Mouse (Mus musculus): ENCODE results near the gene Klhl8. TPM values are rescaled to one million over a fixed set of nuclear protein-coding genes. Genes with fewer than 3 reads are reported as not detected.

The Klhl8 gene
- total and polyA plus RNA-seq, 2 experiments from 2014 or later: 47.3 to 51.2 TPM

DNA sequence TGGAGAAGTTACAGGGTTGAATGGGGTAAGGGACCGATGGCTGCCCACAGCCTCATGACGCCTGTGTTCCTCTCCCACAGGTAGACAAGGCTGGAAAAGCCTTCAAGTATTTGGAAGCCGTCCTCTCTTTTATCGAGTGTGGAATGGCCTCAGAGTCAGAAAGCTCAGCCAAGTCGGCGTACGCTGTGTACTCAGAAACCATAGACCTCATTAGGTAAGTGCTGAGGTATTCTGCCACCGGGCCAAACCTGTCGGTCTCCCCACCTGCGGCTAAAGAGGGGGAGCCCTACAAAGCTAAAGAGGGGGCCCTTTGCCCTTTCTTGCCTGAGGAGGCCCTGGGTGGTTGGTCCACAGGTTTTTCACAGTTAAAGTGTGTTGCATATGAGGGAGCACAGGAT, 64.9 kb downstream of the Klhl8 start:
- DNase-seq: no peak
- 86% methylated on average over 10 of the region's 10 CpGs for WGBS
- Histone ChIP-seq H3K36me3 (ENCODE audit: insufficient read depth) (peaks cover 4% of the 10 kb centered on the region), H3K27ac (ENCODE audit: low read depth, low read length) (no peak overlapping the region), H3K4me3 (ENCODE audit: low read depth, low read length) (no peak overlapping the region), H3K9me3 (ENCODE audit: low read length) (no peaks in the 10 kb centered on the region), H3K4me1 (ENCODE audit: insufficient read depth) (no peaks in the 10 kb centered on the region), H3K4me2 (ENCODE audit: low read depth) (no peak overlapping the region), H3K9ac (no peak overlapping the region), H3K27me3 (ENCODE audit: insufficient read depth, low read length) (no peaks in the 10 kb centered on the region)
- ATAC-seq: no peak
- TF ChIP-seq CTCF (IDR thresholded peaks at IDR 0.05; ENCODE audit: low read depth): no peak

DNA sequence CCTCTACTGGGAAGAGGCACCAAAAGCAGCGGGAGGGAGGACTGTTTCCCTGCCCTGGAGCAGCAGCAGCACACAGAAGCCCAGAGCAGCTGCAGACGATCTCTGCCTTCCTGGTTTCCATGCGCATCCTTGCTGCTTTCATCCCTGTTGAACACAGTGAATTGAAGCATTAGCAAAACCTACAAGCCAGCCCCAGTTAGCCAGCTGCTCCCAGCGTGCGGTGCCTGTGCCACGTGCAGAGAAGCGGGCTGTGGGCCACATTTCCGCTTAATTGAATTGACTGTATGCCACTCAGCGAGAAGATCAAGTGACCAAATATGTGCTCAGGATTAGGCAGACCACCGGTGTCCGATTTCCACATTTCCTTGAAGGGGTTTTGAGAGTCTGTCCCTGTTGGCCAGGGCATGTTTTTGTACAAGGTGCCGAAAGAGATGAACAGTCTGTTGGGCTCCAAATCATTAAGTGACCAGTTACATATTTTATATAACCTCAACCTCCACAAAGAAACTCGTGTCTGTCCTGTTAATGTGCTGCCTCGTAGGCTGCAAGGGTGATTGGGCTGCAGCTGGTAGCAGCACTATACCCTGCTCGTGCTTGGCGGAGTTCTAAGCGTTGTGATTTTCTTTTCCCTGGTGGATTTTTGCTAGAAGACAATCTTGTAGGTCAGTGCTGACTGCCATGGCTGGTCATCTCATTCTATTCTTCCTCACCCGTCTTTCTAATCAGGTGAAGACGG, 65.5 kb downstream of the Klhl8 start:
- Histone ChIP-seq H3K4me1 (ENCODE audit: insufficient read depth) (no peaks in the 10 kb centered on the region), H3K9ac (no peak overlapping the region), H3K4me3 (ENCODE audit: low read depth, low read length) (no peak overlapping the region), H3K9me3 (ENCODE audit: low read length) (no peaks in the 10 kb centered on the region), H3K27ac (ENCODE audit: low read depth, low read length) (no peak overlapping the region), H3K4me2 (ENCODE audit: low read depth) (no peak overlapping the region), H3K27me3 (ENCODE audit: insufficient read depth, low read length) (no peaks in the 10 kb centered on the region), H3K36me3 (ENCODE audit: insufficient read depth) (peaks cover 4% of the 10 kb centered on the region)
- ATAC-seq (peak; percentile 88), DNase-seq (peak; percentile 59)
- WGBS: 36% methylated on average over 19 of the region's 19 CpGs
- no peak for TF ChIP-seq CTCF (IDR thresholded peaks at IDR 0.05; ENCODE audit: low read depth)

DNA sequence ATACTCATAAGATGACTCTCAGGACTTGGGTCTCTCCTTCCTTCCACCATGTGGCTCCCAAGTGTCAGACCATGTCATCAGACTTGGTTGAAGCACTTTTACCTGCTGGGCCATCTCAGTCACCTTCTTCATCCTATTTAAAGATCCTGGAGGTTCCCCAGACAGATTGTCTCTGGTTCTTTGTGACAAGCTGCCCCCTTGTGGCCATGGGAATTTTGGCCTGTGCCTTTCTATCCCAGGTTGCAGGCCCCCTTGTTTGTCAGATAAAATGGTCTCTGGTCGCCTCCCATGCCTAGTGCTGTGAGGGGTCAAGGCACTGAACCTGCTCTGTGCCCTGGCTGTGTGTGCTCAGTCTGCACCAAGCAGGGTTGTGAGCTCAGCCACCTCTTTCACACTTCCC, 67.1 kb downstream of the Klhl8 start:
- no peaks in the 10 kb centered on the region for H3K4me1 ChIP-seq (ENCODE audit: insufficient read depth)
- no peak for ATAC-seq
- peak; percentile 74 for TF ChIP-seq CTCF (IDR thresholded peaks at IDR 0.05; ENCODE audit: low read depth)
- H3K4me2 ChIP-seq (ENCODE audit: low read depth): no peak overlapping the region
- H3K27ac ChIP-seq (ENCODE audit: low read depth, low read length): no peak overlapping the region
- H3K9me3 ChIP-seq (ENCODE audit: low read length): no peaks in the 10 kb centered on the region
- no peak overlapping the region for H3K4me3 ChIP-seq (ENCODE audit: low read depth, low read length)
- peak; percentile 66 for DNase-seq
- 48% methylated on average over 1 of the region's 1 CpGs for WGBS
- H3K9ac ChIP-seq: no peak overlapping the region
- H3K27me3 ChIP-seq (ENCODE audit: insufficient read depth, low read length): no peaks in the 10 kb centered on the region
- H3K36me3 ChIP-seq (ENCODE audit: insufficient read depth): no peaks in the 10 kb centered on the region; the same call in 1 of the 2 replicates

- Histone ChIP-seq H3K9me3 (ENCODE audit: low read length) (no peaks in the 10 kb centered on the region), H3K9ac (no peak overlapping the region), H3K4me1 (ENCODE audit: insufficient read depth) (no peaks in the 10 kb centered on the region), H3K4me2 (ENCODE audit: low read depth) (no peak overlapping the region), H3K4me3 (ENCODE audit: low read depth, low read length) (no peak overlapping the region), H3K36me3 (ENCODE audit: insufficient read depth) (no peaks in the 10 kb centered on the region; the same call in 1 of the 2 replicates), H3K27ac (ENCODE audit: low read depth, low read length) (no peak overlapping the region), H3K27me3 (ENCODE audit: insufficient read depth, low read length) (no peaks in the 10 kb centered on the region)
- no peak for TF ChIP-seq CTCF (IDR thresholded peaks at IDR 0.05; ENCODE audit: low read depth)
- ATAC-seq (no peak), DNase-seq (no peak)
- 86% methylated on average over 3 of the region's 3 CpGs for WGBS
These were observed 71.8 kb downstream of the Klhl8 start for GRCm38 (mm10) chr5:103839265-103839626.

DNA sequence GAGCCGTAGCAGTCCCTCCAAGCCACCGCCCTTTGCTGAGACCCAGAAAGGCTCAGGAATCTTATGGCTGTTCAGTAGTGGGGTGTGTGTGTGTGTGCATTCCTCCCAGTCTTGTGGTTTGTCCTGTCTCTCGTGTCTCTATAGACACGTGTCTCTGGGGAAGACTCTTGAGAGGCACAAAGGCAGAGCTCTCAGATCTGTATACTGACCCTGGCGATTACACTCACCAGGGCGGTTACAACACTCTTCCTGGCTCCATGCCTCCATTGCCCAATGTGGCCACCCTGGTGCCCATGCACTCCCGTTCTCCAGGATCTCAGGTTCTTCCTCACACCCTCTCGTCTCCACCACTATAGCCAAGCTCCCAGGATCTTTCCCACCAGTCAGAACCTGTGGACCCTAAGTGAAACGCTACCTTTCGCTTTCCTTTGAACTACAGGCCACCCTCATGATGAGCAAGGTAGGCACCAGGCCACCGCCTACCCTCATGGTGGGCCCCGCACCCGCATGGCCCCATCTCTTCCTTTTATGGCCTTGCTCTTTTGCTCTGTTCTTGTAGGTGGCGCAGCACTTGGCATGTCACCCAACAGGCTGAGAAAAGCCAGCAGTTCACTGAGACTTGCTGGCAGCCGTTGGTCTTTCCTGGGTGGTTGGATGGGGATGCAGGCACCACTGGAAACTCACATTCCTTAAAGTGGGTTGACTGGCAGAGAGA, 72.4 kb downstream of the Klhl8 start:
- no peaks in the 10 kb centered on the region for H3K4me1 ChIP-seq (ENCODE audit: insufficient read depth)
- ATAC-seq (no peak), DNase-seq (no peak)
- TF ChIP-seq CTCF (IDR thresholded peaks at IDR 0.05; ENCODE audit: low read depth): no peak
- no peak overlapping the region for H3K4me2 ChIP-seq (ENCODE audit: low read depth)
- H3K9me3 ChIP-seq (ENCODE audit: low read length): no peaks in the 10 kb centered on the region
- H3K36me3 ChIP-seq (ENCODE audit: insufficient read depth): no peaks in the 10 kb centered on the region; the same call in 1 of the 2 replicates
- no peak overlapping the region for H3K9ac ChIP-seq
- no peak overlapping the region for H3K27ac ChIP-seq (ENCODE audit: low read depth, low read length)
- no peak overlapping the region for H3K4me3 ChIP-seq (ENCODE audit: low read depth, low read length)
- no peaks in the 10 kb centered on the region for H3K27me3 ChIP-seq (ENCODE audit: insufficient read depth, low read length)
- WGBS: 90% methylated on average over 15 of the region's 15 CpGs

DNA sequence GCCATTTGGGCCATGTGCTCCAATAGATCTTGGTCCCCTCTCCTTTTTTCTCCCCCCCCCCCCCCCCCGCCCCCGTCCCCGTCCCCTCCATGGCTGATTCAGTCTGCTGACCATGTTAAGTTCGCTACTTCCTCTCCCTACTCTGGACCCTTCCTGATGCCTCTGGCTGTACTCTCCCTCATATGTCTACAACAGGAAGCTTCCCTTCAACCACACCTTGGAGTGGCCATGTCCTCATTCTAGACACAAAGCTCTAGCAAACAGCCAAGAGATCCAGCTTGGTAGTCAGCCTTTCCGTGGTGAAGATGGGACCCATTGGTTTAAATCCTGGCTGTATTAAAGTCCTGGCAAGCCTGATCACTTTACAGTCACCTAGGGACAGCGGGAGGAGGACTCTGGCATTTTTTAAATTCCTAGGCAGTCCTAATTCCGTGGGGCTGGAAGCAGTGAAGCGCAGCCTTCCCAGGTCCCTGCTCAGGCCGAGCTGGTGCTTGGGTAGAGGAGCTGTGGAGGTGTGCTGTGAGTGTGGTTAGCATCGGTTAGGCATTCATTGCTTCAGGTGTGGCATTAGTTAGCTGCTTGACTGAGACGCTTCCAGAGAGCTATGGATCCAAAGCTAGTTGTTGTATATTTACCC, 74.8 kb downstream of the Klhl8 start:
- Histone ChIP-seq H3K9me3 (ENCODE audit: low read length) (no peaks in the 10 kb centered on the region), H3K9ac (no peak overlapping the region), H3K36me3 (ENCODE audit: insufficient read depth) (no peaks in the 10 kb centered on the region), H3K27me3 (ENCODE audit: insufficient read depth, low read length) (no peaks in the 10 kb centered on the region), H3K4me2 (ENCODE audit: low read depth) (no peak overlapping the region), H3K27ac (ENCODE audit: low read depth, low read length) (no peak overlapping the region), H3K4me1 (ENCODE audit: insufficient read depth) (no peaks in the 10 kb centered on the region), H3K4me3 (ENCODE audit: low read depth, low read length) (no peak overlapping the region)
- WGBS: 75% methylated on average over 9 of the region's 11 CpGs
- TF ChIP-seq CTCF (IDR thresholded peaks at IDR 0.05; ENCODE audit: low read depth): no peak
- ATAC-seq (no peak), DNase-seq (no peak)

Measured in forebrain, postnatal 0 days (tissue).